Comparison of ENCODE assay signal across 8 mouse cellular contexts in the genomic region with DNA sequence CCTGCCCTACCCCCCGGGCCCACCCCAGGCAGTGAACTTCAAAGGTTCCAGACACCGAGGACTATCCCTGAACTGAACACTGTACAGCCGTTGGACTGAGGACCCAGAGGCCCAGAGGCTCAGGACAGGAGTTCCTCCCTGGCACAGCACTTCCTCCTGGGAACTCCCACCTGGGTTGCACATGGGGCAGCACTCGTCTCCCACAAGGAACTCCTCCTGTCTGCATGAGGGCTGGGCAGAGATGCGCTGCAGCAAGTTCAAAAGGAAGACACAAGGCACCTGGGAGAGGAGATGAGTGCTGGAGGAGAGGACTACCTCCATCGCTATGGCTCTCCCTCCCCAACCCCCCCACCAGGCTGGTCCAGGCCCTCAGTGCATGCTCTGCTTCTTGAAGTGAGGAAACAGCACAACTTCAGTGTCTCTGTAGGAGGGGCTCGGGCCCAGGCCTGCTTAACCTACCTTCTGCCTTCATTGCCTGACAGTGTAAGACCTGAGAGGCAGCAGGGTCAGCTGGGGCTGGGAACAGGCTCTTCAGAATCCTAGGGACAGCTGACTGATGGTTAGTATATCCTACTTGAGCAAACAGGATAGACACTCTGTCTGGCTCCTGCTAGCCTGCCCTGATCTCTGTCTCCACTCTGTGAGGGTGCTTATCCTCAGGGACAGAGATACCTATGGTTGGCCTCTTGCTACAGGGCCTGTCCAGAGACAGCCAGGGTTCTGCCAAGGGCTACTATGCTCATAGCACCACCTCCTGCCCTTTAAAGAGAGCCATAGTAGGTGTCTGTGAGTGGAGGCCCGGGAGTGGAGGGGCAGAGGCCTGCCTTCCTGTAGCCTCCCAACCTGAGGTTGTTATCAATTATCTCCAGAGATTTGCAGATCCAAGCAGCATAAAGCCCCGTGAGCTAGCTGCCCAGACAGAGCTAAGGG. TPM values are rescaled to one million over a fixed set of nuclear protein-coding genes. Genes with fewer than 3 reads are reported as not detected.
A peak's percentile ranks its signal among the peaks of the same experiment; 100 is the strongest.
DNase-seq lines count a peak whose midpoint lies in the region; ATAC-seq lines count a peak whose summit lies in the region.

No protein-coding gene starts in this region.

- peak overlapping the region; percentile 38 for H3K4me3 ChIP-seq in heart, embryonic 11.5 days (ENCODE audit: low read depth, low read length)
- no peak overlapping the region for H3K4me3 ChIP-seq in forebrain, embryonic 13.5 days
- no peak overlapping the region for H3K4me3 ChIP-seq in midbrain, embryonic 13.5 days (replicated peaks)

- peak overlapping the region; percentile 85 for H3K27ac ChIP-seq in heart, embryonic 11.5 days (ENCODE audit: low read depth, low read length)
- H3K27ac ChIP-seq in forebrain, embryonic 13.5 days = no peak overlapping the region
- no peak overlapping the region for H3K27ac ChIP-seq in midbrain, embryonic 13.5 days

- H3K4me1 ChIP-seq in heart, embryonic 11.5 days (ENCODE audit: control insufficient read depth, insufficient read depth, low read length) = peaks cover 13% of the 10 kb centered on the region
- H3K4me1 ChIP-seq in forebrain, embryonic 13.5 days = no peaks in the 10 kb centered on the region
- H3K4me1 ChIP-seq in midbrain, embryonic 13.5 days (replicated peaks) = no peaks in the 10 kb centered on the region; the same call in 1 of the 2 replicates

- peak overlapping the region; percentile 57 for H3K4me2 ChIP-seq in heart, embryonic 11.5 days
- H3K4me2 ChIP-seq in forebrain, embryonic 13.5 days = no peak overlapping the region
- no peak overlapping the region for H3K4me2 ChIP-seq in midbrain, embryonic 13.5 days (replicated peaks)

- H3K9me3 ChIP-seq in heart, embryonic 11.5 days (replicated peaks; ENCODE audit: control insufficient read depth, low read length) = no peaks in the 10 kb centered on the region
- H3K9me3 ChIP-seq in forebrain, embryonic 13.5 days (replicated peaks) = no peaks in the 10 kb centered on the region
- no peaks in the 10 kb centered on the region for H3K9me3 ChIP-seq in midbrain, embryonic 13.5 days

- DNase-seq in heart, adult 9 months (ENCODE audit: low spot score in 2 of 2) = no peak
- DNase-seq in A20 (ENCODE audit: low read depth, low spot score) = peak; percentile 67
- DNase-seq in lung, postnatal 36 days = peak; percentile 25
- DNase-seq in left cerebral cortex, postnatal 25 days (ENCODE audit: low spot score in 2 of 2) = no peak

- 50% methylated on average over 9 of the region's 9 CpGs for WGBS in heart, embryonic 11.5 days (ENCODE audit: insufficient replicate concordance)
- 70% methylated on average over 9 of the region's 9 CpGs for WGBS in forebrain, embryonic 13.5 days
- 77% methylated on average over 9 of the region's 9 CpGs for WGBS in midbrain, embryonic 13.5 days

- no peaks in the 10 kb centered on the region for H3K36me3 ChIP-seq in heart, embryonic 11.5 days (ENCODE audit: control insufficient read depth, insufficient read depth, low read length)
- no peaks in the 10 kb centered on the region for H3K36me3 ChIP-seq in forebrain, embryonic 13.5 days (ENCODE audit: poor library complexity, severe bottlenecking)
- H3K36me3 ChIP-seq in midbrain, embryonic 13.5 days = no peaks in the 10 kb centered on the region

- H3K27me3 ChIP-seq in heart, embryonic 11.5 days (ENCODE audit: control insufficient read depth, insufficient read depth, low read length) = no peaks in the 10 kb centered on the region
- H3K27me3 ChIP-seq in forebrain, embryonic 13.5 days = peaks cover 4% of the 10 kb centered on the region; the same call in 1 of the 2 replicates
- no peaks in the 10 kb centered on the region for H3K27me3 ChIP-seq in midbrain, embryonic 13.5 days

- ATAC-seq in heart, embryonic 11.5 days (replicated peaks; ENCODE audit: insufficient number of reproducible peaks, low FRiP score, low TSS enrichment) = peak; percentile 36; the same call in 1 of the 2 replicates
- ATAC-seq in granulocyte monocyte progenitor cell, adult 5-6 weeks (replicated peaks; ENCODE audit: poor library complexity, severe bottlenecking) = peak; percentile 8; the same call in 1 of the 2 replicates
- no peak for ATAC-seq in forebrain, embryonic 13.5 days
- no peak for ATAC-seq in midbrain, embryonic 13.5 days

- intact Hi-C loops in left cerebral cortex, postnatal 25 days (cut with DNase I) = no loop called here

- H3K9ac ChIP-seq in heart, embryonic 11.5 days (ENCODE audit: low read depth, low read length) = peak overlapping the region; percentile 65
- H3K9ac ChIP-seq in forebrain, embryonic 13.5 days = no peak overlapping the region
- H3K9ac ChIP-seq in midbrain, embryonic 13.5 days (replicated peaks) = no peak overlapping the region

RNA-seq across cellular contexts. Expression of gene Tnfrsf14, which starts 1.1 kb away (rescaled TPM):
- 3.0 and 4.4 TPM in 2 replicates for polyA plus RNA-seq in heart, embryonic 11.5 days (2014; fragmentation: Nextera tagmentation; extraction: Ambion mirVana)
- 85.4 and 110 TPM in 2 replicates for total RNA-seq in granulocyte monocyte progenitor cell, adult 5-6 weeks (2014; fragmentation: Nextera tagmentation)
- total RNA-seq in granulocyte monocyte progenitor cell, adult 5-6 weeks (2017) = 33.2 and 38.4 TPM in 2 replicates
- 1 to 10 TPM; 1.3 to 1.7 TPM for total RNA-seq in left cerebral cortex, postnatal 25 days (2021)
- polyA plus RNA-seq in forebrain, embryonic 13.5 days (2015; fragmentation: Nextera tagmentation; extraction: Ambion mirVana) = 0.14 and 0.28 TPM in 2 replicates
- 0.40 TPM in 2 replicates for polyA plus RNA-seq in midbrain, embryonic 13.5 days (2015; fragmentation: Nextera tagmentation; extraction: Ambion mirVana)

RNA-seq across cellular contexts. Expression of gene Fam213b, which starts 28.3 kb away (rescaled TPM):
- polyA plus RNA-seq in heart, embryonic 11.5 days (2014; fragmentation: Nextera tagmentation; extraction: Ambion mirVana) = 26.4 and 29.6 TPM in 2 replicates
- 6.9 and 8.5 TPM in 2 replicates for total RNA-seq in granulocyte monocyte progenitor cell, adult 5-6 weeks (2014; fragmentation: Nextera tagmentation)
- total RNA-seq in granulocyte monocyte progenitor cell, adult 5-6 weeks (2017) = 2.9 and 6.7 TPM in 2 replicates
- total RNA-seq in left cerebral cortex, postnatal 25 days (2021) = 10 to 100 TPM; 47.5 to 51.4 TPM
- 29.5 and 34.1 TPM in 2 replicates for polyA plus RNA-seq in forebrain, embryonic 13.5 days (2015; fragmentation: Nextera tagmentation; extraction: Ambion mirVana)
- polyA plus RNA-seq in midbrain, embryonic 13.5 days (2015; fragmentation: Nextera tagmentation; extraction: Ambion mirVana) = 43.4 and 46.9 TPM in 2 replicates

RNA-seq across cellular contexts. Expression of gene Hes5, which starts 33.5 kb away (rescaled TPM):
- polyA plus RNA-seq in heart, embryonic 11.5 days (2014; fragmentation: Nextera tagmentation; extraction: Ambion mirVana) = 0.56 TPM in 1 of 2 replicates, not detected in the other
- total RNA-seq in granulocyte monocyte progenitor cell, adult 5-6 weeks (2014; fragmentation: Nextera tagmentation) = 0.85 TPM in 1 of 2 replicates, not detected in the other
- 0.52 TPM in 1 of 2 replicates, not detected in the other for total RNA-seq in granulocyte monocyte progenitor cell, adult 5-6 weeks (2017)
- total RNA-seq in left cerebral cortex, postnatal 25 days (2021) = 10 to 100 TPM; 35.8 to 41.3 TPM
- 243 and 266 TPM in 2 replicates for polyA plus RNA-seq in forebrain, embryonic 13.5 days (2015; fragmentation: Nextera tagmentation; extraction: Ambion mirVana)
- polyA plus RNA-seq in midbrain, embryonic 13.5 days (2015; fragmentation: Nextera tagmentation; extraction: Ambion mirVana) = 291 and 346 TPM in 2 replicates

RNA-seq across cellular contexts. Expression of gene Pank4, which starts 36.7 kb away (rescaled TPM):
- 40.6 and 45.0 TPM in 2 replicates for polyA plus RNA-seq in heart, embryonic 11.5 days (2014; fragmentation: Nextera tagmentation; extraction: Ambion mirVana)
- total RNA-seq in granulocyte monocyte progenitor cell, adult 5-6 weeks (2014; fragmentation: Nextera tagmentation) = 36.3 and 45.1 TPM in 2 replicates
- 17.3 and 20.8 TPM in 2 replicates for total RNA-seq in granulocyte monocyte progenitor cell, adult 5-6 weeks (2017)
- total RNA-seq in left cerebral cortex, postnatal 25 days (2021) = 10 to 100 TPM; 37.6 to 39.8 TPM
- 41.1 and 45.0 TPM in 2 replicates for polyA plus RNA-seq in forebrain, embryonic 13.5 days (2015; fragmentation: Nextera tagmentation; extraction: Ambion mirVana)
- polyA plus RNA-seq in midbrain, embryonic 13.5 days (2015; fragmentation: Nextera tagmentation; extraction: Ambion mirVana) = 42.0 and 43.3 TPM in 2 replicates

RNA-seq across cellular contexts. Expression of gene Mmel1, which starts 57.8 kb away (rescaled TPM):
- polyA plus RNA-seq in heart, embryonic 11.5 days (2014; fragmentation: Nextera tagmentation; extraction: Ambion mirVana) = 0.23 and 0.82 TPM in 2 replicates
- total RNA-seq in granulocyte monocyte progenitor cell, adult 5-6 weeks (2014; fragmentation: Nextera tagmentation) = not detected in 2 replicates
- total RNA-seq in granulocyte monocyte progenitor cell, adult 5-6 weeks (2017) = not detected in 2 replicates
- under 1 TPM; 0.48 to 0.85 TPM for total RNA-seq in left cerebral cortex, postnatal 25 days (2021)
- polyA plus RNA-seq in forebrain, embryonic 13.5 days (2015; fragmentation: Nextera tagmentation; extraction: Ambion mirVana) = 0.12 and 0.24 TPM in 2 replicates
- polyA plus RNA-seq in midbrain, embryonic 13.5 days (2015; fragmentation: Nextera tagmentation; extraction: Ambion mirVana) = 0.32 and 0.35 TPM in 2 replicates

Comparison
In these comparisons a context has a peak if more than half of its experiments do, and no peak if none do; other contexts are left out.
1. ATAC-seq: peak in heart, embryonic 11.5 days (single experiment) and granulocyte monocyte progenitor cell, adult 5-6 weeks (single experiment); none in forebrain, embryonic 13.5 days (single experiment) and midbrain, embryonic 13.5 days (single experiment).
2. DNase-seq: peak in A20 (single experiment) and lung, postnatal 36 days (single experiment); none in heart, adult 9 months (0 of 2) and left cerebral cortex, postnatal 25 days (0 of 2).
3. RNA of gene Hes5, which starts 33.5 kb away (polyA plus RNA-seq): 291 to 346 TPM in midbrain, embryonic 13.5 days and 243 to 266 TPM in forebrain, embryonic 13.5 days; 0.56 TPM in heart, embryonic 11.5 days; every median in the first group is over 100 times any median in the second.